Mouse (Mus musculus) heart, postnatal 25 days (tissue): Measurements from ENCODE around the gene Eri2. TPM values are rescaled to one million over a fixed set of nuclear protein-coding genes. Genes with fewer than 3 reads are reported as not detected.

ENCODE experiments used
- DNase-seq: peaks from one replicate; pipeline ENCODE4 v3.0.0; 2022; ENCODE audit warnings: low spot score
- intact Hi-C: fragments of 180-260 bp; cut with DNase I; formaldehyde crosslinking; loops from one replicate; pipeline ENCODE4 v1.15.1; 2025
- total RNA-seq, 2 experiments: library from RNA; stranded (reverse); gene quantifications; 2 replicates each; pipeline ENCODE4 v1.2.3; 2021

The Eri2 gene
- total RNA-seq = 1 to 10 TPM; 1.3 to 1.7 TPM

DNA sequence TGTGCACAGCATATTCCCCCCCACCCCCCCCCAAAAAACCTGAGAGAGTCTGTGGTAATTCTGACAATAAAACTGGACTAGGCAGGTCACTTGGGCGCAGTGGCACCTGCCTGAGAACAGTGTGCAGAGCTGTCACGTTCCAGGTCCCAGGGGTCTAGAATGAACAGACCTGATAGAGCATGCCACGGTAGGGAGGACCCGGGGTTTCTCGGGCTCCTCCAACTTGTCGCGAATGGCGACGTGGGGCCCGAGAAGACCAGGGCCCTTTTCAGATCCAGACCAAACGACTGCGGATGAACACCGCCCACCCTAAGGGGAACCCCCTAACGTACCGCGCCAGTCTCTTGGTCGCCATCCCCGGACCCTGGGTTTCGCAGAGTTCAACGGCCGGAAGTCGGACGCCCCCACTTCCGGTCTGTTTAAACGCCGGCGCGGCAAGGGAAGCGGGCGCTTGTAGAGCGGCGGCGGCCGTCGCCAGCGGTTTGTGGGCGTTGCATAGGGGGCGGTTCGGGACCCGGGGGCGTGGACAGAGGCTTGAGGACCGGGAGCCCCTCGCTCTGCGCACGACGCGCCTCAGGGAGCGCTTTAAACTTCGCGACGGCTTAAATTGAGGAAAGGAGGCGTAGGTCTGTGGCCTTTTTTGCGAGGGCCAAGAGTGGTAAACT is at the start of gene Eri2, which contains the start of gene Rexo5:
TSS of gene Eri2 (minus strand) at position 473 of the 665 bp plus-strand sequence.
TSS of gene Rexo5 (plus strand) at position 421 of the 665 bp plus-strand sequence.
- DNase-seq = peak; percentile 70
- intact Hi-C loops = loop anchor here (5.0 to 10.0 kb wide), 2 partner anchors 76 to 101 kb away; partner anchors contain the start of genes Dcun1d3 and Lyrm1

DNA sequence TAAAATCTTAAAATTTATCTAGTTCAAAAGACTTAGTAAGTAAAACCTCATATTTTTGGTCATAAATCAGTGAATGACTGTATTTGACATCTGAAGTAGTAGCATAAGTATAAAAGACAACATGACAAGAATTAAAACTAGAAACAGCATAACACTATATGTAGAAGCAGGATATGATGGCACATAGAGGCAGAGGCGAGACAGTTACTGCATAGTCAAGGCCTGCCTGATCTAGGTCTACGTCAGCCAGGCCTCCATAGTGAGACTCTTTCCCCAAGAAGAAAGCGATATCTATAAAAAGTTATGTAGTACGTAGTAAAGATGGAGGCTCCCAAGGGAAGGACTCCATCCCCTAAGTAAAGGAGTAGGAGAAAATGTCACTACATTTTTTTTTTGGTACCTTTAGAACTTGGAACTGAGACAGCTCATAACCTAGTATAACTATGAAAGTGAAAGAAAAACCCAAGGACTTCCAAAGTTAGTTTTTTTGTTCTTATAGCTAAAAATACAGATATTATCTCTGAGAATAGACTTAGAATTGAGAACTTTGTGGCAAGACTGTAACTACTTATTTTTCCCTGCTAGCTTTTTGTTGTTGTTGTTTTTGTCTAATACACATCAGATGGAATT is 48.1 kb upstream of the Eri2 start:
- DNase-seq = no peak
- intact Hi-C loops = loop anchor here (10.0 kb wide), 1 partner anchor 483 kb away; the partner anchor contains the start of gene Abca15

GRCm38 (mm10) chr7:119835996-119836777 is 42.3 kb upstream of the Eri2 start:
- intact Hi-C loops = no loop called here
- no peak for DNase-seq

DNA sequence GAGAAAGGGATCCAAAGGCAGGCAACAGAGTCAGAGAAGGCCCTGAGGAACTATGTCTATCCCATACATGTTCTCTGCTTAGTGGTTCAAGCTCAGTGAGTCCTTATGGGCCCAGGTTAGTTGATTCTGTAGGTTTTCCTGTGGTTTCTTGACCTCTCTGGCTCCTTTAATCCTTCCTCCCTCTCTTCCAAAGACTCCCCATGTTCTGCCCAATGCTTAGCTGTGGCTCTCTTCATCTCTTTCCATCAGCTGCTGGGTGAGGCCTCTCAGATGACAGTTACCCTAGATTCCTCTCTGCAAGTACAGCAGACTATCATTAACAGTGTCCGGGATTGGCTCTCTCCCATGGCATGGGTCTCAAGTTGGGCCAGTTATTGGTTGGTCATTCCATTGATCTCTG is 41.5 kb upstream of the Eri2 start:
- no peak for DNase-seq
- intact Hi-C loops = no loop called here

DNA sequence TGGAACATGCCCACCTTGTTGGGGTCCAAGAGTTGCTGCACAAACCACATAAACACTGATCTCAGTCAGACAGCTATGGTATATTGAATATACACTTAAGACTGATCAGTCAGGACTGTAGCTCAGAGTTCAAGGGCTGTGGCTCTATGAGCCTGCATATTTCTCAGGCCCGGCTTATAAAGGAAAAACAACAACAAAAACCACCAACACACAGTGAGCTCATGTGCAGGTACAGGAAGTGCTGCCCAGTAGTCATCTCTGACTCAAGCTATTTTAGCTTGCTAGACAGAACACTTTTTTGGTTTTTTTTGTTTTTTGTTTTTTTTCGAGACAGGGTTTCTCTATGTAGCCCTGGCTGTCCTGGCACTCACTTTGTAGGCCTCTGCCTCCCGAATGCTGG is 14.9 kb upstream of the Eri2 start:
- intact Hi-C loops = no loop called here
- DNase-seq = no peak

DNA sequence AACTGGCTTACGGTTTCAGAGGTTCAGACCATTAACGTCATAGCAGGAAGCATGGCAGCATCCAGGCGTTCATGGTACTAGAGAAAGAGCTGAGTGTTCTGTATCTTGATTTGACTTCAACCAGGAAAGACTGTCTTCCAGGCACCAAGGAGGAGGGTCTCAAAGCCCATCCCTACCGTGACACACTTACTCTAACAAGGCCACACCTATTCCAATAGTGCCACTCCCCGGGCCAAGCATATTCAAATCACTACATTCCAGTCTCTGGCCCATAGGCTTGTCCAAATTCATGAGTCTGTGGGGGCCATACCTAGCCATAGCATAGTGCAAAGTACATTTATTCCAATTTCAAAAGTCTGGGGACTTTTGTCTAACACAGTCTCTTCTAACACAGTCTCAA is 13.5 kb upstream of the Eri2 start:
- intact Hi-C loops = no loop called here

DNA sequence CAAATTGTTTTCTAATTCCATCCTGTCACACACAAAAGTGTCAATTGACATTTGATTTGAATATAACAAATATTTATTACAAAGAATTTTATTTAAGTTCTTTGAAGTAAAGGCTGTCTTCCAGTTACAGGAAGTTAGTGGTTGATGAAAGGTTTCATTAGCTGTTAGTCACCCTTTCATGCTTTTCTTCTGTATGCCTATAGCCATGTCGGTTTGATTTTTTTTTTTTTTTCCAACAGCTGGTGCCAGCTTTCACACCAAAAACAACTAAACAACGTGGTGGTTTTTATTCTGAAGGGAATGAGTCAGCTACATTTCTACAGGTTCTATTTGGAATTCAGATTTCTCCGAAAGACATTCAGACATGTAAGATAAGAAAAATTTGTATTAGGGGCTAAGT is 7.1 kb upstream of the Eri2 start:
- intact Hi-C loops = no loop called here
- DNase-seq = no peak

More for the DNA sequence above, 13.5 kb upstream of the Eri2 start:
- no peak for DNase-seq

GRCm38 (mm10) chr7:119800488-119800887 is 6.6 kb upstream of the Eri2 start:
- intact Hi-C loops = no loop called here
- no peak for DNase-seq

GRCm38 (mm10) chr7:119795311-119795710 is 1.5 kb upstream of the Eri2 start:
- intact Hi-C loops = loop anchor here (10.0 kb wide), 1 partner anchor 99 kb away; the partner anchor contains the start of genes Dcun1d3 and Lyrm1
- no peak for DNase-seq

DNA sequence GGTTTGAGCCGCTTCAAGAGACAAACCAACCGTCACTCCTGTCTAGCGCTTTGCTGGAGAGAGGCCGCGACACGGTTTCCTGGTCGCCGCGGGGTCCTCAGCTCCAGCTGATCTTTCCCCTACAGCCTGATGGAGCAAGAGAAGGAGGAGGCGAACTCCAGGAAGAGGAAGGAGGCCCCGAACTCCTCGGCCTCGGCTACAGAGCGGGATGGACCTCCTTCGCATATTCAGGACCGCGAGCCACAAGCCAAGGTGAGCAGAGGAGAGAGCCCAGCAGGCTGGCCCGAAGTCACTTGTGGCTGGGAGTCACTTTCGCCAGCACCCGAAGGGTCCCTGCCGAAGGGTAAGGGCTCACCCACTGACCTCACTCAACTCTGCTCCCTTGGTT is 387 bp upstream of the Eri2 start:
- intact Hi-C loops = loop anchor here (5.0 to 10.0 kb wide), 2 partner anchors 77 to 101 kb away; partner anchors contain the start of genes Dcun1d3 and Lyrm1
- DNase-seq = no peak

GRCm38 (mm10) chr7:119789024-119789423 is 4.8 kb downstream of the Eri2 start:
- no peak for DNase-seq
- intact Hi-C loops = no loop called here

- intact Hi-C loops = no loop called here
- DNase-seq = no peak
These were observed 8.9 kb downstream of the Eri2 start for GRCm38 (mm10) chr7:119784908-119785307.

DNA sequence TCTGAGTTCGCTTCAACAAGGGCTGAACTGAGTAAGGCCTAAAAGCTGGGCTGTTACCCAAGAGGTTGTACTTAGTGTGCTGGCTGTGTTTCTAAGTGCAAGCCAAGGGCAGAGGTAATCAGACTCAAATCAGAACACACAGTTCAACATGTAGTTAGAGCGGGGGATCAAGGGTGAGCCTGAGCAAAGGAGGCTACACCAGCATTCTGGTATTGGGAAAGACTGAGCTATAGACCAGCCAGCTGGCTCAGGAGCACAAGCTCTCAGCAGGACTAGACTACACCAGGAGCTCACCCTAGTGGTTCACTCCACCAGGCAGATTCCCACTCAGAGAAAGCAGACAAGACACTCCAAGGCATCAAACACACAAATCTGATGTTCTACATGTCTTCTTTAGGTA is 10.4 kb downstream of the Eri2 start:
- intact Hi-C loops = no loop called here
- DNase-seq = no peak

DNA sequence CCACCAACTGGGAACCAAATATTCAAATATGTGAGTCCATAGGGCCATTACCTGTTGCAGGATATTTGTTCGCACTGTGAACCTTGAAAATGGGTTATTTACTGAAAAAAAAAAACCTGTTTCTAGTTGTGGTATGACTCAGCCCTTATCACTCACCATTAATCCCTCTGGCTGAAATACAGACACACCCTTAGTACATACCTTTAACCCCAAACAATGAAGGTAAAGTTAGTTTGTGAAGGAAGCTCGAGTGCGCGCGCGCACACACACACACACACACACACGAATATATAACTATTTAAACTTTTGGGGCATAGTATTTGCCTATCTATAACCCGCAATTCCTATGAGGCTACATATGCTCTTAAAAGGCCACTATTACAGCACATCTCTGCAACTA is 24.0 kb downstream of the Eri2 start:
- intact Hi-C loops = no loop called here

GRCm38 (mm10) chr7:119766996-119767395 is 26.9 kb downstream of the Eri2 start:
- intact Hi-C loops = no loop called here
- no peak for DNase-seq

More for the DNA sequence above, 24.0 kb downstream of the Eri2 start:
- DNase-seq = no peak

- DNase-seq = no peak
- intact Hi-C loops = no loop called here
These were observed 29.5 kb downstream of the Eri2 start for GRCm38 (mm10) chr7:119764377-119764776.

- no peak for DNase-seq
- intact Hi-C loops = no loop called here
These were observed 31.6 kb downstream of the Eri2 start for GRCm38 (mm10) chr7:119762166-119762697.

- intact Hi-C loops = no loop called here
- no peak for DNase-seq
These were observed 33.3 kb downstream of the Eri2 start, which contains the start of gene Acsm3 for GRCm38 (mm10) chr7:119760527-119760951. Acsm3 (plus strand) TSS chr7:119760923.

DNA sequence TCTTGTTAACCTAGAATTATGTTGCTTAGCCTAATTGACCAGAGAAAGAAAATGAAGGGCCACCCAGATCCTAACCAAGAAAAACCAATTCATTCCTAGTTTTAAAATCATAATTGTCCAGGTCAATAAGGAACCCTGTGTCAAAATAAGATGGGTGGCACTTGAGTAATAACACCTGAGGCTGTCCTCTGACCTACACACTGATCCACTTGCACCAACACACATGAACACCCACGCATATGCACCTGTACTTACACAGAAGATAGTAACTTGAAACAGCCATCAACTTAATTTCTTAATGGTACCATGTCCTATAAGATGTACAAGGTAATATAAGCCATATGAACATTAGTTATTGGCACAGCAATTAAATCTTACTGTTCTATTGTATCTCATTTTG is 40.2 kb downstream of the Eri2 start:
- no peak for DNase-seq
- intact Hi-C loops = no loop called here

- DNase-seq = no peak
- intact Hi-C loops = no loop called here
These were observed 43.9 kb downstream of the Eri2 start for GRCm38 (mm10) chr7:119749942-119750341.
